Mouse (Mus musculus): ENCODE data around the gene Pus7l.

GRCm38 (mm10) chr15:94499260-94499659, 44.1 kb downstream of the Pus7l start:
- TF ChIP-seq CTCF (conservative IDR thresholded peaks at IDR 0.05; ENCODE audit: low read length) (no peak), NANOG (IDR thresholded peaks at IDR 0.05; ENCODE audit: borderline replicate concordance, low read length) (no peak), POU5F1 (IDR thresholded peaks at IDR 0.05; ENCODE audit: borderline replicate concordance, low read length) (no peak)

Measured in E14TG2a.4 (cell line).